Mouse (Mus musculus) right cerebral cortex, postnatal 14 days (tissue): ENCODE measurements at regions not wholly inside any gene's neighbourhood (a gene's known extent, or its start where the extent isn't known, plus 50 kb on each side); places are given as distances from the start of the nearest gene placed in this dataset.
A peak's percentile ranks its signal among the peaks of the same experiment; 100 is the strongest.
"Not testable (repeated sequence)": the region's sequence is repeated elsewhere in the genome, so short reads cannot be mapped to it uniquely, and the experiment has no call there.

ENCODE experiments used
- DNase-seq: peaks from one replicate; pipeline ENCODE4 v3.0.0; 2022

DNA sequence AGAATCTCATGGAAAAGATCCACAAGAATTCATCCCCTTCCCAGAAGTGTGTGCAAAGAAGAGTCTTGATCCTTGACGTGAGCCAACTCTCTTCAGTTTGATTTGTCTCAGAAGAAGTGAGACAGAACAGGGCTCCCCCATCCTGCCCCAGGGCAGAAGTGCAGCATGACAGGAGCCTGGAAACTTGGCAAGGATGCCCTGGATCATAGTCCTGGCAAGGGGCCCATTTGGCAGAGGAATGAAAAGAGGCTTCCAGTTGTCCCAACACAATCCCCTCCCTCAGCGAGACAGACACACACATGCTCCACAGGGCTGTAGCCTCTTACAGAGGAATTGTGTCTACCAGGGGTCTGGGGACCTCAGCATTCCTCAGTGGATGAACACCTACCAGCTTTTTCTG, 102.7 kb downstream of the Ptpn20 start:
- DNase-seq, result peak; percentile 43

DNA sequence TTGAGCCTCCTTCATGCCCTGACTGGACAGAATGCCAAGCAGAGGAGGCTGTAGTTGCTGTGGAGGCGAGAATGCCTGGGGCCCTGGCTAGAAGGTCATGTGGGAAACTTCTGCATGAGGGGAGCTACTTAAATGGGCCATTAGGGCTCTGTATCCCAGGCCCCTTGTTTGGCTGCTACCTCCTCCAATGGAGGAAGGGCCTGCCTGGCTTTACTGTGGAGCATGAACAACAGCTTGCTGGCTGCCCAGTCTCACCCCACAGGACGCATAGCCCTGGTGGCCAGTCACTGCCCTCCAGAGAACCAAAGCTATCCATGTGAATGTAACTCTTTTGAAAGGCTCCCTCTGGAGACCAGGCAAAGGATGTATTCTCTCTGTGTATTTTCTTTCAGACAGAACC, 105.2 kb downstream of the Ptpn20 start:
- DNase-seq, result no peak

DNA sequence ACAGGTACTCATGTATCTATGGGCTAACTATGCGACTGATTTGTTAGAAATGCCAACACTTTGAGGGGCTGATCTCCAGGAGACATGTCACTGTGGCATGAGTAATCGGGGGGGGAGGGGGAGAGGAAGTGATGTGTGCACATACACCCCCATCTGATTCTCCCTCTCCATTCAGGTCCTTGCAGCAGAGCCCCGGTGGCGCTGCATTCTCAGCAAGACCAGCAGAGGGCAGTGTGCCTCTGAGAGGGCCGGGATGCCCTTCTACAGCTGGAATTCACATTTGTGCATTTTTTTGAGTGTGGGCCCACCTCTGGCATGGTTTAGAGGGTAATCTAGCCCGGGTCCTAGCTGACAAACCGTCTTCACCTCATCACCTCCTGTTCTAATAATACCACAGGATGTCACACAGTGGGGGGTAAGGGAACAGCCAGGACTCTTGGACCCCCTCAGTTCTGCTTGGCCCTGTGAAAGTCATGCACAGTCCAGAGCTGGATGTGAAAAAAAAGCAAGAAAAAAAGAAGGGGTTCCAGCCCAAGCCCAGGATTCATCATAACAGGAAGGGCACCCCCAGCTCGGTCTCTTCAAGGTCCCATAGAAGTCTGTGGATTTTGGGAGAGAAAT, 106.5 kb downstream of the Ptpn20 start:
- DNase-seq, result peak; percentile 83

DNA sequence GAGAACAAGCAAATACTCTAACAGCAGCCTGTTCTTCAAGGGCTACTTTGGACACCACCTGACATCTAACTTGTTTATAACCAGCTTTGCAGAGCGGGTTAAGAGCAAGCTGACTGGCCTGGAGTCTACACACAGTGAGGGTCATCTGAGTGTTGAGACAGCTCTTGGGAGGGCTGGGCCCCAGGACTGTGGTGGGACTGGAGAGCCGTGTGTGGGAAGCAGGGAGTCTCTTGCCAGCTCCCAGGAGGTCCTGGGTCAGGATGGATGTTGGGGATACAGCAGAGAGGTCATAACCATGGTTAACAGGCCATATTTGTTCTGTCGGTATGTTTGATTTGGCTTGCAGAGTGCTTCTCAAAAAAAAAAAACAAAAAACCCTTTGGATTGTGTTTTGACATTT, 107.8 kb downstream of the Ptpn20 start:
- no peak for DNase-seq

DNA sequence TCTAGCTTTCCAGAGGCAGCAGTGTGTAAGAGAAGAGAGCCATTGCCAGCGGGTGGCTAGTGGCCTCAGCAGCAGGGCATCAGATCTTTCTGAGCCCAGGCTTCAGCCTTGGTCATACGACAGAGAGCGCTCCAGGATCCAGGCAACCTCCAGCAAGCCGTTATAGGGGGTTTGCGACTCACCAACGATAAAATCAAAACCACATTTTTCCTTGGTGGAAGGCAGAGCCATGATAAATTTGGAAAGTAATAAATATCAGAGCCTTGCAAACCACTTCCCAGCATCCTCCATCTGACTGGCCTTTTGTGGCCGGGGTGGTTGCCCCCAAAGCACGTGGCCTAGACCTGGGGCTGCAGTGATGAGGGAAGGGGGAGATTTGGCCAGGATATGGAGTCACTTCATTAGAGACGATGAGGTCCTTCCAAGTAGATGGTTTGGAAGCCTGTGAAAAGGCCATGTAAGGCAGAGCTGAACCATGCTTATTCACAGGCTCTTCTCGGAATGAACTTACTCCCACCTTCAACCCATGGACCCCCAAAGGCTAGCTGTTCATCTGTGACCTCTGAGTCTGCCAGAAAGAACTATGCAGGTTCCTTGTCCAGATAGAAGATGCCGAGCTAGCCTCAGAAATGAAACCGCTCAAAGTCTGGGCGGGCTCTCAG, 110.9 kb downstream of the Ptpn20 start:
- DNase-seq, result no peak

DNA sequence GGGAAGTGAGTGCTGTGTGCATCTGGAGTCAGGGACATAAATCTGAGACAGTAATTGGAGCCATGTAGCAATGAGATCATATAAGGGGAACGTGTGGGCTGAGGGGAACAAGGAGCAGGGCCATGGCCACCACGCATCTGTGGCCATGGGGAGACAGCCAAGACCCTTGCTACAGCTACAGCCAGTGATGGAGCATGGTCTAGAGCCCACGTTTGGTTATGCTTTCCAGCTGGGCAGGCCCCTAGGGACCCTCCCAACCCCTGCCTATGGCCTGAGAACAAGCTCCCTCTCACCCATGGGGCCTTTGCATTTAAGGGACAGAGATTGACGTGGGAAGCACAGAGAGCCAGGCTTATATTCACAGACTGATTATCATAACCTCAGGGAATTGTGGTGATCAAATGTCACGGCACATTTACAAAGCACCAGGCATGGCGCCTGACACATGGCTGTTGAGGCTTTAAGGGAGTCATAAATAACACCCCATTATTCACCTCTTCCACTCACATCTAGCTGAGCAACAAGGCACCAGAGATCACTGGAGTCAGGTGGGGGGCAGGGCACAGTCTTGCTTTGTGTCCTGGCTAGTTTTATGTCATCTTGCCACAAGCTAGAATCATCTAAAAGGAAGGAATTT, 118.8 kb downstream of the Ptpn20 start:
- DNase-seq, result no peak

DNA sequence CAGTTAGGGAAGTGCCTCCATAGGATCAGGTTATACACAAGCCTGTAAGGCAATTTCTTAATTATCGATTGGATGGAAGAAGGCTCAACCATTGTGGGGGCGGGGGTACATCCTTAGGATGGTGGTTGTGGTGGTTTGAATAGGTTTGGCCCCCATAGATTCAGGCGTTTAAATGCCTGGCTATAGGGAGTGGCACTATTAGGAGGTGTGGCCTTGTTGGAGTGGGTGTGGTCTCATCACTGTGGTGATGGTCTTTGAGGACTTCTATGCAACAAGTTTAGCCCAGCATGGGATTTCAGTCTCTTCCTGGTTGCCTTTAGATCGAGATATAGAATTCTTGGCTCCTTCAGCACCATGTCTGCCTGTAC, 119.3 kb downstream of the Ptpn20 start:
- DNase-seq, result no peak

DNA sequence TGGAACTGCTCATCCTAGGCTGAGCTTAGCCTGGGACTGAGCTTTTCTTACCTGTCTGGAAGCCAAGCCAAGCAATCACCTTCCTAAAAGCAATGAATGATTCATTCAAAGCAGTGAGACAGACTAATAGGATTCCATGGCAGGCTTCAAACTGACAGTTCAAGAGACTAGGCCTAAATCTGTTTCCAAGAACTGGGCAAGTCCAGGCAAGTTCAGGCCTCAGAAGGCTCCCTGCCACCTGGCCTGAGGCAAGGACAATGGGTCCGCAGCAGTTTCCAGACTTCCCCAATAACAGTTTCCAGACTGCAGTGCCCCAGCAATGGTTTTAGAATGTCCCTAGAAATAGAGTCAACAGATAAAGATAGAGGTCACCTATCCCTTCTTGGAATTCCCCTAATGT, 123.5 kb downstream of the Ptpn20 start:
- no peak for DNase-seq

DNA sequence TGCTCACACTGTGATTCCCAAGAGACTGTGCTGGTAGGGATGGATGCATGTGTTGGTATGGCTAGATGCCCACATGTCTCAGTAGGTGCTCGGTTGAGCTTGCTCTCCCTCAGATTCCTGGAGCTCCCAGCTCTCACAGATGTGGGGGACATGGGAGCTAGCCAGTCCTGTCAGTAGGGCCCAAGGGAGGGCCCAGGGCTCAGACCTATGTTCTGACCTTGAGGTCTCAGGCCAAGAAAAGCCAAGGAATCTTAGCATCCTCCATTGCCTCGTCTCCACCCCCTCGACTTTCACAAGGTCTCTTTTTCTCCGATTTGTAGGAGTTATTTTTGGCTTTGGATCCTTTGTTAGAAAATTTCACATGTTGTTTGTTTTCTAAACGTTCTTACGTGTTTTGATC, 130.6 kb downstream of the Ptpn20 start:
- DNase-seq, result no peak

DNA sequence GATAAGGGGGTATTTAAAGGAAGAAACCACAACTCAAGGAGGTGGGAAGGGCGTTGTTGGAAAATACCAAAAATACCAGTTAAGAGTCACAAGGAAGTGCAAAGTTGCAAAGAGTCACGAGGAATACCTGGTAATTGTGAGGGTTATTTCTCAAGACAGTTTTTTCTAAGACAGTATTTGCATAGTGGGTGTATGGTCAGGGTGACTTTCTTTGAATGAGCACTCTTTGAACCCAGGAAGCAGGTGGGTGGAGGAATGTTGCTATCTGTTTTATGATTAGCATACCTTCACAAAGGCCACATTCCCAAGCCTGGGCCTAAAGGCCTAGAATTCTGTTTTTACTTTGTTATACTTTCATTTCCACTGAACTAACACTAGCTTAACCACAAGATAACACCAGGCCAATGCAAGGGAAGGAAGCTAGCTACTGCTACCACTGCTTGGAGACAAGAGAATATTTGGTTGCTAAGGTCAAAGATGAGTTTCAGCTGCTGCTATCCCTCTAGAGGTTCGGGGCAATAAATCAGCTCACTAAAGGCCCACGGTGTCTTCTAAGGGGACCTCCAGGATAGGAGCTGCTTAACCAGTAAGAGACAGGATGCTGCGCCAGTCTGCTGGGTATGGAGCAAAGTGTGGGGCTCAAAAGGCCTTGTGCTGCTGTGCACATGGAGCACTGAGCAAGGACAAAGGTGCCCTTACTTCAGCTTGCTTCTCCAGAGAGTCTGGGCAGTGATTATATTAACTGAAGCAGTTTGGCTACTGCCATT, 133.6 kb downstream of the Ptpn20 start:
- not testable (repeated sequence) for DNase-seq

DNA sequence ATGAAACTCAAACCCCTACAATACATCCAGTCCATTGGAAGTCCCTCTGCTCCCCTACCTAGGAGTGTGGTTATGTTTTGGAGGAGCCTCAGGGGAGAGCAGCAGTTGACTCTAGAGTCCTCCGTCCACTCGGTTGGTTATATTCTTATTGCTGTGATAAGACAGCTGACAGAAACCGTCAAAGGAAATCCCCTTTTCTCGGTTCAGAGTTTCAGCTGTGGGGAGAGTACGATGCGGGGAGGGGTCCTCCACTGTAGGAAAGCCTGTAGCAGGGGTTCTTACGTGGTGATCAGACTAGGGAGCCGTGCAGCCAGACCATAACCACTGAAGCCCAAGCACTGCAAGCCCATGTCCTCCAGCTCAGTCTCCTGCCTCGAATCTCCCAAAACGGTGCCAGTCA, 137.5 kb downstream of the Ptpn20 start:
- DNase-seq, result no peak

DNA sequence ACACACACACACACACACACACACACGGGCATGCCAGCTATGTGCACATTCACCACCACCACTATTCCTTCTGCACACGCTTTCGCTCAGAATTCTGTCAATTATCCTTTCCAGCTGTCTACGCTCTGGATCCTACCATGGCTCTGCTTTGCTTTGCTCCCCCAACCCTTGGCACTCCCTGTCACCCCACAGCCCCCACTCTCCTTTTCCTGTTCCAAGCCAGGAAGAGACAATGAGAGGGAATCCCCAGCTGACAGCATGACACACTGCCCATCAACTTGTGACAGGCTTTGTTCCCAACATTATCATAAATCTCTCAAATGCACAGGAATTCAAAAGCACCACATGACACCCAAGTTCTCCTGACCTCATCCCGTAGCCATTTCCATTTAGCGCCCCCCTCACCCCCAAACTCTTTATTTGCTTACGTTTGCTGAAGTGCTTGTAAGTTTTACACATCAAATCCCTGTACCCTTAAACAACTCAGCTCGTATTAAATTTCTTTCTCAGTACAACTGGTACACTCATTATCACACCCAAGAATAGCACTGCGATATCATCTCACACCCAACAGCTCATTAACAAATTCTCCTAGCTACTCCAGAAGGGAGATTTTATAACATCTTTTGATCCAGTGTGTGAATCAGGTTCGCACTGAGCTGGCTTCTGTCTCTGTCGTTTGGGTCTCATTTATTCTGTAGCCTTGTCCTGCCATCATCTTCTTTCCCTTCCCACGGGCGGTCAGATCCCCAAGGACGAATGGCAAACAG, 140.3 kb downstream of the Ptpn20 start:
- no peak for DNase-seq

DNA sequence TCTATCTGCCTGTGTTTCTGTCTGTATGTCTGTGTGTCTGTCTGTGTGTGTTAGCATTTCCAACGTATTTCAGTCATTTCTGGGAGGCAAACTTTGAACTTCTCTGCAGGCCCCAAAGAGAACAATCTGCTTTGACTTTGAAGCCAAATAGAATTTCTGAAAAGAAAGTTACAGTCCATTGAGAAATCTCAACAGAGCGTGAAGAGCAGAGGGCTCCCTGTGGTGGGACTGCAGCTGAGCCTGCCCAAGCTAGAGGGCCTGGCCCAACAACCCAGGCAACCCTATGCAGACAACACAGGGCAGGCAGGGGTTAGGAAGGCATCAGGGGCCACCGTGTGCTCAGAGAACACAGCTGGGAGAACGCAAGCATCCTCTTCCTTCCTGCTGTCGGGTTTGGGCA, 143.7 kb downstream of the Ptpn20 start:
- DNase-seq, result no peak

DNA sequence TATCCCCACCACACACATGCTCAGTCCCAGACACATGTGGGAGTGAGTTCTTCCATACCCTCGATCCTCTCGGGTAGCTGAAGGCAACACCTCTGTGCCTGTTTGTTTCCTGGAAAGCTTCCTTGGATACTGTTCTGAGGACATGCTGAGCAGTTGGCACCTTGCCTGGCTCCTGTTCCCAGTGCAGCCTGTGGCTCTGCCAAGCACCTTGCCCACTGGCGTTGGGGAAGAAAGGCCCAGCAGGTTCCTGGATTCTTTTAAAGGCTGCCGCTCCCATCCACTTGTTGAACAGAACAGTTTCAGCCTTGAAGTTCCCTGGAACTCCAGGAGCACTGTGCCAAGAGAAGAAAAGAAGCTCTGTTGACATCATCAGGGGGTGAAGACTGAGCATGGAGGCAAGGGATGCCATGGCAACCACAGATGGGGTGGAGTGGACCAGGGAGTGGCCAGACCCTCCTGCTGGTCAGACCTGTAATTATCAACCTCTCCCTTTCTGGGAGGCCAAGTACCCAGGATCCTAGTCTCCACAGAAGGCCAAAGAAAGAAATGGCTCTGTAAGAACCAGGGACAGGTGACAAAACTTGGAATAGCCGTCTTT, 145.5 kb downstream of the Ptpn20 start:
- peak; percentile 39 for DNase-seq

DNA sequence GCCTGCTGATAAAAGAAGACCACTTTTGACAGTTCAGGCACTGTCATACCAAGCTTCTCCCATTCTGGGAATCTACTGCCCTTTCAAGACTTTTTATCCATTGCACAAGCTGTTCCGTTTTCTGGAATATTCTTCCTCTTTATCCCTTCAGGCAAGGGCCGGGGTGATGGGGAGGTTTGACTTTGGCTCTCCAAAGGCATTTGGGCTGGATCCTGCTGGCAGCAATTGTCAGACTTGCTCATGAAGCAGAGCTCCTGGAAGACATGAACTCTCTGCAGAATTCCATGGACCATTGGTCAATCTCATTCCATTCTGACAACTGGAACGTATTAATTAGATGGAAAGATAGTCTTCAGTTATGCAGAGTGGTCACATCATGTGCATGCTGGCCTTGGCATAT, 146.6 kb downstream of the Ptpn20 start:
- DNase-seq, result no peak

DNA sequence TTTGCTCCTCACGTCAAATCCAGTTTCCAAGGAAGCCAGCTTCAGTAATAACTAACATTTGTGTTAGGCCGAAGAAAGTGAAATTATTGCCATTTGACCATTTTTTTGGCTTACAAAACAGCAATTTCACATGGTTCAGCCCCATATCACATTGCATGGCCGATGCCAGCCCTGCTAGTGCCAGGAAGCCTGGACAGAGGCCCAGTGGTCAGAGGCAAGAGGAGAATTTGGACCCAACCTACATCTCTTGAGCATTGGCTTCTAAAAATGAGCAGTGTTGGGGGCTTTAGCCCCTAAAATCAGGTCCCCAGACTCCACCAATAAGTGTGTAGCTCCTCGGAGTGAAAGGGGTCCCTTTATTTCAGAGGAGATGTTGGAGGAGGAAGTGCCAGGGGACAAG, 157.2 kb downstream of the Ptpn20 start:
- DNase-seq, result no peak

DNA sequence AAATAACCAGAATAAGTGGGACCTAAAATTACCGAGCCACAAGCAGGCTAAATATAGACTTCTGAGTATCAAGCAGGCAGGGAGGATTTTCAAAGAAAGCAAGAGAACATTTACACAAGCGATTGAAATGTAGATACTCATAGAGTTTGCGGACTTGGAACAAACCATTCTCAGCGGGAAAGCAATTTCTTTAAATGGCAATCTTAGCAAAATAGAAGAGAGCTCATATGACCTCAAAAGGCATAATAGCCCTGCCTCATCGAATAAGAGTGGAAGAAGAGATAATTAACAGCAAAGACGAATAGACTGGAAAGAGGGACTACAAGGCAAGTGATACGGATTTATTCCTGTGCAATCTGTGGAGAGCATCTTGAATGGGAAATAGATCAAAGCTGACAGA, 163.7 kb upstream of the Gdf10 start:
- DNase-seq, result no peak

DNA sequence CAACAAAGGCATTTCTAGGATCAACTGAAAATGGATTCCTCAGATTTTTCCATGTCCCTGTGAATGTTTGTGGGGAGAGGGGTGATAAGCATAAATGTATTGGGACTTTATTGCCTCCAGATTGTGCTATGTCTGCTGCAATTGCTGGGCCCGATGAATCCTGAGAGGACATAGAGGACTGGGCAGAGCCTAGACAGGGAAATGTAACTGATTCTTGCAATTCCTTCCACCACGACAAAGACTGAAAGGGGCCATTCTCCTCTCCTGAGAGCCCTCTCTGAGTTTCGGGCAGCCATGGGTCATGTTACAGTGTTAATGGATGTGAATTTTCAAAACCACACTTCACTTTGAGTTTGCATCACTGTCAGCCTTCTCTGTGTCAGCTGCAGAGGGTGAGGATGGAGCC, 159.7 kb upstream of the Gdf10 start:
- DNase-seq, result no peak

DNA sequence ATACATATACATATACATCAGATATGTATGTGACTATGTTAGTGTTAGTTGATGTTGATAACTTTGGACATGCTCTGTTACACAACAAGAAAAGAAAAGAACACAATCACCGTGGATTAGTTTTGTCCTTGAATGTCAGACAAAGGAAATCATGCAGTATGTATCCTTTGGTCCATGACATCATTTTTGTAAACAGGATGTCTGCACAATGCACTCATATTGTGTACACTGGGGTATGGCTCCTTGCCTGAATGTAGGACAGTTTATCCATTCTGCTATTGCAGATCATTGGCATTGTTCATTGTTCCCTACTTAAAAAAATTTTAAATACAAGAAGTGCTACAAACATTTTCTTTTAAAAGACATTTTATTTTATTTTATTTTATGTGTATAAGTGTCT, 157.6 kb upstream of the Gdf10 start:
- no peak for DNase-seq

DNA sequence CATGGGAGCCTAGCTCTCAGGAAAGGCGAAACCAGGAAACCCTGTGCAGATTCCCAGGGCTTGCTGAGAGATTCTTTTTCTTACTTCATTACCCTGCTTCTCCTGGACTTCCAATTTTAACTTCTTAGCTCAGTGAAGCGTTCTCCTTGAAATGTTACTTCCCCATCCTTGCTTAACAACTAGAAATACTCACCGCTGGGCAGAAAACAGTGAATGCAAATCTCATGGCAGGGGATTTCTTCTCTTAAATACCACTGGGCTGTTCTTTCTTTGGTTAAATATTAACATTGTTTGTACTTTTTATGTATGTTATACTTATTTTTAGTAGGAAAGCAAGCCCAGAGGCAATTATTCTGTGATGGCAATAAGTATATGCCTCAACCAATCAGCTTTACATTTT, 151.0 kb upstream of the Gdf10 start:
- DNase-seq, result no peak

DNA sequence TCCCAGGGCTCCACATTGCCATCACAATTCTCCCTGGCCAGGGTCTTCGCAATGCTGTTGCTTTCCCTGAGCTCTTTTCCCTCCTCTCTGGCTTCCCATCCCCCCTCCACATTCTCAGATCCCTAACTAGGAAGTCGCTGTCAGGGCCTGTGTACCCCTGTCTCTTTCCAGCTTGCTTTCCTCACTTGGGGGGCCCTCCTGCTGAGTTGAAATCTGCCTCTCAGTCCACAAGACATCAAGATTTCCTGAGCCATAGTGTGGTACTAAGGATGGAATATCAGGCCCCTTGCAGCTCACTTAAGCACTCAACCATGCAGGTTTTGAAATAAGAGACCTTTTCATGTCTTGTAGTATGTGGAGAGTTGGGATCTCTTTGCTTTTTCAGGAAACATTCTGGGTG, 133.8 kb upstream of the Gdf10 start:
- DNase-seq, result no peak

DNA sequence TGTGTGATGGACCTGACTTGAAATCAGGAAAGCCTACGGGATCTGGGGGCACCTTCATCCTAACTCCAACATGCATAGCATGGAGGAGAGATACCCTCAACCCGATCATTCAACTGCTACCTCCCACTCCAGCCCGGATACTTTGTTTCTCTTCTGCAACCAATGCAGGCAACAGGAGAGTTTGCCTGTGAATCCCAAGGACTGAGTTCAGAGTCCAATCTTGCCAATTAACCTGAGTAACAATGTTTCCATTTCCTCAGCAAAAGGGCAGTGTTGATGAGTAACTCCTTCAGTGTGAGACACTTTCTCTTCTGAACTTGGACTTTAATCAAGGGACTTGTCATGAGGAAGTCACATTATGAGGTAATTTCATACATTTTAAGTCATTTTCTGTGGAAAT, 129.1 kb upstream of the Gdf10 start:
- no peak for DNase-seq
